Mouse (Mus musculus) stomach, postnatal 0 days (tissue): Measurements from ENCODE around the gene Cryl1. TPM values are rescaled to one million over a fixed set of nuclear protein-coding genes. Genes with fewer than 3 reads are reported as not detected.

Experiments
- ATAC-seq: fragments of 200-750 bp; cut with Nextera tagmentation; 2 replicates; pipeline ENCODE4 v1.8.0; 2017; ENCODE audit not compliant: low FRiP score, low TSS enrichment
- DNase-seq: peaks from one replicate; pipeline ENCODE4 v3.0.0-alpha.2; 2016; ENCODE audit warnings: low spot score
- H3K27ac ChIP-seq: fragments of 300-500 bp; sonication (generic); replicated peaks from 2 replicates; pipeline ENCODE4 v1.5.1; 2014; ENCODE audit warnings: mild to moderate bottlenecking, control low read depth
- H3K27me3 ChIP-seq: fragments of 300-500 bp; sonication (generic); 2 replicates; pipeline ENCODE4 v1.6.1; 2014; ENCODE audit warnings: low read length; ENCODE audit not compliant: control insufficient read depth, insufficient read depth
- H3K36me3 ChIP-seq: fragments of 300-500 bp; sonication (generic); 2 replicates; pipeline ENCODE4 v1.6.1; 2014; ENCODE audit warnings: low read length, mixed read lengths; ENCODE audit not compliant: control insufficient read depth, insufficient read depth
- H3K4me1 ChIP-seq: fragments of 300-500 bp; sonication (generic); replicated peaks from 2 replicates; pipeline ENCODE4 v1.6.1; 2014; ENCODE audit warnings: antibody characterized with exemption; ENCODE audit not compliant: control insufficient read depth, insufficient read depth
- H3K4me2 ChIP-seq: fragments of 300-500 bp; sonication (generic); replicated peaks from 2 replicates; pipeline ENCODE4 v1.6.1; 2014; ENCODE audit warnings: low read depth, mild to moderate bottlenecking, control low read depth, moderate library complexity
- H3K4me3 ChIP-seq: fragments of 300-500 bp; sonication (generic); 2 replicates; pipeline ENCODE4 v1.5.1; 2014; ENCODE audit warnings: low read depth, low read length, control low read depth
- H3K9ac ChIP-seq: fragments of 300-500 bp; sonication (generic); 2 replicates; pipeline ENCODE4 v1.6.1; 2014; ENCODE audit warnings: mild to moderate bottlenecking, low read length, control low read depth, mixed read lengths
- H3K9me3 ChIP-seq: fragments of 300-500 bp; sonication (generic); 2 replicates; pipeline ENCODE4 v1.6.1; 2016; ENCODE audit warnings: low read length; ENCODE audit not compliant: control insufficient read depth
- CTCF ChIP-seq: IDR thresholded peaks from 2 replicates; pipeline ENCODE4 v1.5.1; 2016; ENCODE audit warnings: antibody characterized with exemption, low read depth, mild to moderate bottlenecking, moderate library complexity
- EP300 ChIP-seq: optimal IDR thresholded peaks from 2 replicates; pipeline ENCODE3; 2016; ENCODE audit warnings: antibody characterized with exemption
- WGBS: fragments of 180-500 bp; shearing (Covaris S2); extraction: QIAGEN DNeasy Blood & Tissue Kit; methylation state at CpG from one replicate; pipeline ENCODE4 v1.1.7; 2014; 5-methylcytosine and 5-hydroxymethylcytosine counted together
- polyA plus RNA-seq: library from polyadenylated mRNA; unstranded; fragments of >200 nt; fragmentation: Nextera tagmentation; extraction: Ambion mirVana; gene quantifications from 2 replicates; pipeline ENCODE4 v1.2.1, GENCODE M21; 2015

Cryl1 gene
- polyA plus RNA-seq, 1 experiment from 2014 or later: 49.8 TPM

GRCm38 (mm10) chr14:57349955-57350354, 48.4 kb downstream of the Cryl1 start:
- no peak overlapping the region for H3K27ac ChIP-seq
- no peaks in the 10 kb centered on the region for H3K4me1 ChIP-seq
- H3K9ac ChIP-seq: no peak overlapping the region
- no peak overlapping the region for H3K4me3 ChIP-seq
- ATAC-seq (no peak), DNase-seq (no peak)
- TF ChIP-seq EP300 (no peak), CTCF (no peak)
- H3K4me2 ChIP-seq: no peak overlapping the region
- H3K9me3 ChIP-seq: no peaks in the 10 kb centered on the region
- no peaks in the 10 kb centered on the region for H3K27me3 ChIP-seq
- H3K36me3 ChIP-seq: no peaks in the 10 kb centered on the region
- WGBS: 67% methylated on average over 10 of the region's 10 CpGs

DNA sequence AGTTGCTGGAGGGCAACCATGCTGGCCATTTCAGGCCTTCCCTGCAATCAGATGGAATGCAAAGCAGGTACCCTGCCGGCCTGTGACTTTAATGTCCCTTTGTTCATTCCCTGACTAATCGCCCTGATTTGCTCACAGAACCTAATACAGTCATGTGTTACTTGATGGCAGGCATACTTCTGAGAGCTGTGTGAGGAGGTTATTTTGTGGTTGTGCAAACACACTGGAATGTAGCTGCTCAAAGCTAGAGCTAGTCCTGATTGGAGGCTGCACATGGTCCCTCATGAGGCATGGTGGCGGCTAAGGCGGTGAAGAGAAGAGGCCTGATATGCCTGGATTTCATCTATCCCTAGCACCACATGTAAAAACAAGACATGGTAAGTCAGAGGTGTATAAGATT, 50.2 kb downstream of the Cryl1 start:
- DNase-seq: no peak
- Histone ChIP-seq H3K4me2 (no peak overlapping the region), H3K4me3 (no peak overlapping the region), H3K36me3 (no peaks in the 10 kb centered on the region), H3K27me3 (no peaks in the 10 kb centered on the region), H3K27ac (no peak overlapping the region), H3K9me3 (no peaks in the 10 kb centered on the region), H3K9ac (no peak overlapping the region), H3K4me1 (no peaks in the 10 kb centered on the region)
- ATAC-seq: no peak
- 71% methylated on average over 4 of the region's 4 CpGs for WGBS
- TF ChIP-seq CTCF (no peak), EP300 (no peak)

- H3K27me3 ChIP-seq: no peaks in the 10 kb centered on the region
- 97% methylated on average over 3 of the region's 3 CpGs for WGBS
- no peak for ATAC-seq
Measured at GRCm38 (mm10) chr14:57346135-57346534, 52.2 kb downstream of the Cryl1 start.

GRCm38 (mm10) chr14:57344781-57345492, 53.4 kb downstream of the Cryl1 start:
- Histone ChIP-seq H3K27ac (0 out of 2 replicates have a peak overlapping the region, but pooled peaks have one; percentile 8), H3K4me1 (no peaks in the 10 kb centered on the region), H3K27me3 (no peaks in the 10 kb centered on the region), H3K4me3 (0 out of 2 replicates have a peak overlapping the region, but pooled peaks have one; percentile 4), H3K9ac (no peak overlapping the region), H3K4me2 (peak overlapping the region; percentile 42), H3K9me3 (no peaks in the 10 kb centered on the region), H3K36me3 (no peaks in the 10 kb centered on the region)
- TF ChIP-seq CTCF (no peak), EP300 (no peak)
- no peak for DNase-seq
- ATAC-seq: 0 out of 2 replicates have a peak, but pooled peaks have one; percentile 26
- WGBS: 40% methylated on average over 25 of the region's 25 CpGs

More at GRCm38 (mm10) chr14:57346135-57346534, 52.2 kb downstream of the Cryl1 start:
- H3K9ac ChIP-seq: no peak overlapping the region
- H3K4me1 ChIP-seq: no peaks in the 10 kb centered on the region
- no peaks in the 10 kb centered on the region for H3K36me3 ChIP-seq
- DNase-seq: no peak
- no peak overlapping the region for H3K4me2 ChIP-seq
- TF ChIP-seq EP300 (no peak), CTCF (peak; percentile 42)
- H3K9me3 ChIP-seq: no peaks in the 10 kb centered on the region
- H3K27ac ChIP-seq: no peak overlapping the region
- no peak overlapping the region for H3K4me3 ChIP-seq

DNA sequence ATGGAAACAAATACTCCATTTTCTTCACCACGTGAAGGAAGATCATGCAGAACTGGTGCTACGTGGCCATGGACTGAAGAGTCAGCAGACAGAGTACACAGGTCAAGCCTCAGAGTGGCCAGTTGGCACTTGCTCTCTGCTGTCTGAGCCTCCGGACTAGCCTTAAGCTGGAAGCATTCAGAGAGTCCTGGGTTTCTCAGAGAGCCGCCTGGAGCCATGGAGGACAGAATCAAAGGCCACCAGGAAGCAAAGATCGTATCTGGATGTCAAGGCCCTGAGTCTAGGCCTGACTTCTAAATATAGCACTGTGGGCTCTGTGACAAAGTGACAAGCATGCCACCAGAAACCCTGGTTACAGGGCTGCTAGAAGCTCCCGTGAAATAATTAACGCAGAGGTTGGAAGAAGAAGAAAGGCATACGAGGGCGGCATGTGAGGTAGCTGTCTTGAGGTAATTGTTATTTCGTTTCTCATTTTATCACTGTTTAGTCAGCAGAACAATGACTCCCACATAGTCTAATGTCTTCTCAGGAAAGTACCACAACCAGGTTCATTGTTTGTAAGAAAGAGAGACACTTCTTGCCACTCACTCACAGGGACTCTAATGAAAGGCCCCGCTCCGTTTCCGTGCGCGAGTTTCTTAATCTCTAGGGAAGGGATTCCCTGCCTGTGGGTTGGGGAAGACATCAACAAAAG, 55.1 kb downstream of the Cryl1 start:
- WGBS: 78% methylated on average over 15 of the region's 15 CpGs
- ATAC-seq (no peak), DNase-seq (no peak)
- Histone ChIP-seq H3K4me2 (no peak overlapping the region), H3K36me3 (no peaks in the 10 kb centered on the region), H3K27me3 (no peaks in the 10 kb centered on the region), H3K27ac (no peak overlapping the region), H3K9me3 (no peaks in the 10 kb centered on the region), H3K4me1 (no peaks in the 10 kb centered on the region), H3K9ac (no peak overlapping the region), H3K4me3 (no peak overlapping the region)
- no peak for TF ChIP-seq CTCF
- TF ChIP-seq EP300: no peak
